Mouse (Mus musculus) A20 (cell line): ENCODE measurements around the gene Xk.
"Not testable (repeated sequence)": the region's sequence is repeated elsewhere in the genome, so short reads cannot be mapped to it uniquely, and the experiment has no call there.

ENCODE experiments used
- DNase-seq: peaks from one replicate; pipeline ENCODE4 v3.0.0-alpha.2; 2011; ENCODE audit warnings: low read depth, low spot score

Xk gene

DNA sequence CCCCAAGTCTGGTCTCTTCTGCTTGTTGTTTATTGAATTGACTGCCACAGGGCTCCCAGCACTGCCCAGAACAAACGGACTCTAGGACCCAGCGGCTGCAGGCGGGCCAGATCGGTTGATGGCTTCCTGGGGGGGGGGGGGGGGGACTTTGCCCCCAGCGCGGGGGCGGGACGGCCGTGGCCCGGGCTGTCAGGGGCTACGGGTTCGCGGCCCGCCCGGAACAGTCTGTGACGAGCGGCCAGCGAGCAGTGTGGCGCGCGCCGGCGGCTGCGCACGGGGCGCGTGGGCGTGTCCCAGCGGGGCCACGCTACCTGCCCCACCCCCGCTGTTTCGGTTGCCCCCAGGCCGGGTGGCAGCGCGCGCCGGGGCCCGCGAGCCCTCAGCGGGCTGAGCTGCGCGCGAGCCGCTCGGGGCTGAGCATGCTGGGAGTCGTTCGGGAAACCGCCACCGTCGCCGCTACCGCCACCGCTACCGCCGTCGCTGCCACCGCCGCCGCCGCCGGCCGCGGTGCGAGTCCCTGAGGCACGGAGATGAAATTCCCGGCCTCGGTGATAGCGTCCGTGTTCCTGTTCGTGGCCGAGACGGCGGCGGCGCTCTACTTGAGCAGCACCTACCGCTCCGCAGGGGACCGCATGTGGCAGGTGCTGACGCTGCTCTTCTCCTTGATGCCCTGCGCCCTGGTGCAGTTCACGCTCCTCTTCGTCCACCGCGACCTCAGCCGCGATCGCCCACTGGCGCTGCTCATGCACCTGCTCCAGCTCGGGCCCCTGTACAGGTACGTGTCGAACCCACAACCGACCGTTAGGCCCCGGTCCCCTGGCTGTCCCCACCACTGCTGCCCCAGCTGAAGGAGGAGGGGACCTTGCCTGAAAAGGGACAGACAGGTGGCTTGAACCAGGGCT lies at the start of gene Xk:
Xk (plus strand) TSS at position 297 of the 902 bp plus-strand sequence.
- DNase-seq = peak; percentile 84

DNA sequence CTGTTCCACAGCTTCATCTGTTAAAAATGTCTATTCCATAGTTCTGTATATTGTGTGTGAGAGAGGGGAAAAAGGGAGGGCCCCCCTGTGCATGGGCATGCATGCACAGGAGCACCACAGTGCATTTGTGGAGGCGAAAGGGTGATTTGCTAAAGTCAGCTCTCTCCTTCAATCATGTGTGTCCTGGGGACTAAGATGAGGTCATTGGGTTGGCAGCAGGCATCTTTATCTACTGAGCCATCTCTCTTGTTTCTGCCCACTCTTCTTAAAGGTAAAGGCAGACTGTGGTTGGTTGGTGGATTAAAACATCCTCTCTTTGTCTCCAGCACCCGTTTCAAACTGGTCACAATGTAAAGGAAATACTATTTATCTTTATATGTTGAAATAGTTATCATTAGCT lies 45.5 kb upstream of the Xk start:
- DNase-seq = no peak

DNA sequence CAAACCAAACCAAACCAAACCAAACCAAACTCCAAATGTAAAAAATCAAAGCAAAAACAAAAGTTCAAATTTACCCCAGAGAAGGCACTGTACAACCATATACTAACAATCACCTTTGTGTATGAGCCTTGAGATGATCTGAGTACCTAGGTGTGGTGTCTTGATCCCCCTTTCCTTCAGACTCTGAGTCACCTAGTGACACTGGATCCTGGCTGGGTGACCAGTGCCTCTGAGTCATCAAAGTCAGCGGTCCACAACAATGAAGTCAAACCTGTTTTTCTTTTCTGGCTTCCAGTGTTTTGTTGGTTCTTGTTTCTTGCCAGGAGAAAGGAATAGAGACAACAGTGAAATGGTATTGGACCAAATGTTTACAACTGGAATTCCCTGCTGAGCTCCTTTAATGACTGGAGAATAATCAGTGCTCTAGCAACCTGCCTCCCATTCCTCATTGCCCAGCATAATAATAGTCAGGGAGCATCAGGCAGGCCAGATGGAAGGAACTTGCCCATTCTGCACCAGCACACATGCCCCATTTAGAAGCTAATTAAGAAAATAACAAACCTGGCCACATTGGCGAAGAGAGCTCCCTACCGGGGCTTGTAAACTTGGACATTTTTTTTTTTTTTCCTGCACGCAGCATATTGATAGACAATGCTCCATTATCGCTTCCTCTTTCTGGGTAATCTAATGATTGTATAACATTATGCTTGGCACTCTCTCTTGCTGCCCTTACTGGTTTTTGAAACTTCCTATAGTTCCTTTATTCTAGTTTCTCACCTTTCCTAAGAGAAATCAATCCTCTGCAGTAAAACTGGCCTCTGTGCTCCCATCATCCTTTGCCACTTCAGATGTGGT lies 31.6 kb upstream of the Xk start:
- no peak for DNase-seq

DNA sequence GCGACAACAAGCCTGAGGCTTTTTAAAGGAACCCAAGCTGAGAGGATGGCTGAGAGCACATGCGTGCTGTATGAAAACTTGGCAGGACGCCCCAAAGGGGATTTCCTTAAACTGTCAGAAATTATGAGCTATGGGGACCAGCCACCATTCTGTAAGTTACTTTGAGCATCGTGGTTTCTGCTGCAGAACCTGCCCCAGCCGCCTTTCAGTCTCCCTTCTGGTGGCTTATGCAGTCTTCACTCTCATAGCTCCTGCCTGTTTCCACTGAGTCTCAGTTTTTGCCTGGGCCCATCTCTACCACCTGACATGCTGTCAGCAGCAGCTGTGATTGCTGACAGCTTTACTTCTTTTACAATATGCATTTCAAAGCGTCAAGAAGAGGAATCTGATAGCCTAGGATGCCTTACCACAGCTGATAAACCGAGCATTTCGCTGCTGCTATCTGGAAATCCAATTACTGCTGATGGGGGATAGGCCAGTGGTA lies 29.1 kb upstream of the Xk start:
- peak; percentile 74 for DNase-seq

DNA sequence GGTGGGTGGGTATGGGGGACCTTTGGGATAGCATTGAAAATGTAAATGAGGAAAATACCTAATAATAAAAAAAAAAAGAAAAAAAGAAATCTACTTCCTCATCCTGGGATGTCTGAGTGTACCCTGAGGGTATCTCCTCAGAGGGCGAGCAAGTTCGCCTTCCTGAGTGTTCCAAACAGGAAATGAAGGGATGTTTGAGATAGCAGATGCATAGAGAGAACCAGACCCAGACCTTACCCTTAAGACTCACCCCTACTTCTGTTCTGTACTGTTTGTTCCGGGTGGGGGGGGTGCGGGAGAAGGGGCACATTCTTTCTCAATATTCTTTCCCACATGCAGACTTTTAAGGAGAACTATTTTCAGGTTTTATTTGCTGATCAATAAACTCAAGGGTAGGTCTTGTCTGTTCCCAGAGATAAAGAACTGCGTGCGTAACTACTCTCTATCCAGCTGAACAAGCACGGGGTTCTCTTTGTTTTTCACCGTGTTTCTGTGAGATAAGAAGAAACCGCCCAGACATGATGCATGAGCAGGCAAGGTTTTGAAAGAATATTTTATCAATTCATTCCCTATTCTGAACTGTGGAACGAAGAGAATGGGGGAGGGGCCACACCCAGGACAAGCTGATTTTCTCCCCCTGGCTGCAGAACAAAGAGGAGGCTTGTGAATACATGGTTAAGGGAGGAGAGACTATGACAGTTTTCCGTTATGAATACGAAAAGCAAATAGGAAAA lies 27.8 kb upstream of the Xk start:
- no peak for DNase-seq

DNA sequence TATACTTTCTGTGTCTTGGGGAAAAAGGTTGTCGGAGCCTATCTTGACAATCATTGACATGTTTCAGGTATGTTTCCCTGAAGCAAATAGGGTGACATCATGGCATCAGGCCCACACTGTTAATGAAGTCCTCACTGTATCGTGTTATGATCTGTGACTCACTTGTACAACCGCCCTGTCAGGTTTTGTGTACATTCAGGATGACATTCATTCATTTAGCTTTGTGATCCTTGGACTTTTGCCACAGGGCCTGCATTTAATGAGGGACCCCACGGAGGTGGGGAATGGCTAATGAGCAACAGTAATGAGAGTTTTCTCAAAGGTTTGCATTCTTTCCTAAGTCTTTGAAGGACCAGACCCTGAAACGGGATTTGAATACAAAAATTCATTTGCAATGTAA lies 23.6 kb upstream of the Xk start:
- no peak for DNase-seq

DNA sequence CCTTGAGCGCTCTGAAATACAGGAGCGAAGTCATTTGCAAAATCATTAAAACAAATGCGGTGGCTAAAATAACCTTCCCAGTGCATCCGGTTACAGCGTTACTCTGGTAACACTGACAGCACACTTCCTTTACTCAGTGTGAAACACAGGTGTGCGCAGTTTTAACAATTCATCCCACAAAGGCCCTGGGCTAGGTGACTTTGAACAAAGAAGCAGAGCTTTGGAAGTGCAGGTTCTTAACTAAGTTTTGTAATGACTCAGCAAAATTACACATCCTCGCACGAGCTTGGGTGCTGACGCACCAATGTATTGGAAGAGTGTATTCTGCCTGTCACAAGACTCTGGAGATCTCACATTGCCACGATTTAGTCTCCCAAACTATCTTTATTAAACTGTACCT lies 18.6 kb upstream of the Xk start:
- peak; percentile 78 for DNase-seq

DNA sequence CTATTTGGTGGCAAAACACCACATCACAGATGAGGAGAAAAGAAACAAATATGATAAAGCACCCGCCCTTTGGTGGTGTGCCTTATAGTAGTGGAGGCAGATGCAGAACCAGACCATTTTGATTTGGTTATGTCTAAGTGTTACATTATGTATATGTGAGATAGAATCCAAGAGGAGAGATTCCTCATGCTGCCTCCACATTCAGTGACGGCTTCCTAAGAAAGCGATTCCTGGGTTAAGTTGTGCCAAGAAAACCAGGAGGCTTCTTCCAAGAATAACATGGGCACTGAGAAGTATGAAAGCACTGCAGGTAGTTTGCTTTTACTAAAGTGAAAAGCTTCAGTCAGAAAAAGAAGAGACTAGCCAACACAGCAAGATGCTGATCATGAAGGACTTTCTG lies 17.7 kb upstream of the Xk start:
- no peak for DNase-seq

DNA sequence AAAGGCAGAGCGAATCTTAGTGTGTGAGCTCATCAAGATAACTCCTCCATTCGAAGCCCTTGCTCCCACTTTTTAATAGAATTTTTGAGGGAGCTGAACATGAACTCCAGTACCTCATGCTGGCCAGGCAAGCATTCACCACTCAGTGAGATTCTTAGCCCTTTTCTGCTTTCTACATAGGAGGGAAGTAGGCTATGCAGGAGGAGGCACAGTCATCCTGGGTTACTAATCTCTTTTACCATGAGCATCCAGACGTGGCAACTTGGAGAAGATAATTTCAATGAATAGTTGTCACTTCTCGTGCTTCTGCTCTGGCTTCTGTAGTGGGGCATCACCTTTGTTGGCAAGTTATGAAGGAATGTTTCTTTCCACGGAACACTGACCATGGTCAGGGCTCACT lies 15.8 kb upstream of the Xk start, which contains the start of gene Gm14862:
Gm14862 (minus strand) TSS at position 134 of the 400 bp plus-strand sequence.
- DNase-seq = no peak

DNA sequence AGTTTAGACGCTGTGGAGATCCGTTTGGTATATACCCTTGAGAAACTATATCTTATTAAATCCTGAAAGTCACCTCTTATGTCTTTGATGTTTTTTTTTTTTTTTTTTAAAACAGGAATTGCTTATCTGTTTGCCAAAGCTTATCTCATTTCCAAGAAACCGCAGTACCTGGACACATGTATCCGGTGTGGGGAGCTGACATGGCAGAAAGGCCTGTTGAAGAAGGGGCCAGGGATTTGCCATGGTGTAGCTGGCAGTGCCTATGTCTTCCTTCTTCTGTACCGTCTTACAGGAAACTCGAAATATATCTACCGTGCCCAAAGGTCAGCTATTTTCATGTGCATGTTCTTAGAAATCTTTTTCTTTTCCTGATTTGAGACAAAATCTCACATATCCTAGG lies 14.7 kb upstream of the Xk start:
- DNase-seq = no peak

DNA sequence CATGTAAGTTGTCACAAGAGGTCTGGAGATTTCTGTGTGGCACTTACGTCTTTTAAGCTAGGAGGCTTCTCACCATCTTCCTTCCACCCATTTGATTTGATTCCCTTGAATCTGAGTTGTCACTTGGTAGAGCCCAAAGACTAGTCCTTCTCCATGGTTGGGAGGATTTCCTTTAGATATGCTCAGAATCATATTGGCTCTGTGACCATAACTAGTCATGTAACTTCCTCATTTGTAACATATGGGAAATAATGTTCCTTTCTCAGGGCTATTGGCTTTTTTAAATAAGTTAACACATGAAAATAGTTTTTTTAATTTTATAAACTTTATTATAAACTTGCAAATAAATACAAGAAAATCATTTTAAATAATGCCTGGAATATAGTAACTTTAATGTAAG lies 13.3 kb upstream of the Xk start:
- no peak for DNase-seq

- DNase-seq = no peak
Observed at GRCm38 (mm10) chrX:9271112-9271511, 1.4 kb upstream of the Xk start.

DNA sequence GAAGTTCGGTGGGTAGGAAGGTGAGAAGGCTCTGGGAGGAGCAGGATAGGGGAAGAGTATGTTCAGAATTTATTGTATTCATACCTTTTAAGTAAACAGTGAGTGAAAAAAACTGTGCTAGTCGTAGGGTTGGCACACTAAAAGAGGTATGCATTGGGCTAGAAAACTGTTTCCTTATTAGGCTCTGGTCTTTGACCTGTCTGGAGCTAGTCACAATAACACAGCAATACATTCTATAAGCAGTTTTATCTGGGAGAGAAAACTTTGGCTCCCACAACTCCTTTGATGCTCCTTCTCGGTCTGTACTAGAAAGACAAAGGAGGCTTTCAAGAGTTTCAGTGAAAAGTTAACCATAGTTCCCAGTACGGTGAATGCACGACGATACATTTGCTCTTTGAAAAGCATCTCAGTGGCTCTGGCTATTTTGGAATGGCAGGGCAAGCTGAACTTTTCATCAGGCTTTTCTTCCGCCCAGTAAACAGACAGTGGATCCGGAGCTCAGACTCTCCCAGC lies 553 bp upstream of the Xk start:
- DNase-seq = no peak

- no peak for DNase-seq
Observed at GRCm38 (mm10) chrX:9273377-9274002, 934 bp downstream of the Xk start.

- peak; percentile 50 for DNase-seq
Observed at GRCm38 (mm10) chrX:9274321-9274720, 1.8 kb downstream of the Xk start.

GRCm38 (mm10) chrX:9283464-9283863 lies 10.9 kb downstream of the Xk start, which contains the start of gene H2al1m:
Gene H2al1m (plus strand): TSS chrX:9283764.
- not testable (repeated sequence) for DNase-seq

GRCm38 (mm10) chrX:9293140-9293829 lies 20.7 kb downstream of the Xk start:
- DNase-seq = not testable (repeated sequence)

DNA sequence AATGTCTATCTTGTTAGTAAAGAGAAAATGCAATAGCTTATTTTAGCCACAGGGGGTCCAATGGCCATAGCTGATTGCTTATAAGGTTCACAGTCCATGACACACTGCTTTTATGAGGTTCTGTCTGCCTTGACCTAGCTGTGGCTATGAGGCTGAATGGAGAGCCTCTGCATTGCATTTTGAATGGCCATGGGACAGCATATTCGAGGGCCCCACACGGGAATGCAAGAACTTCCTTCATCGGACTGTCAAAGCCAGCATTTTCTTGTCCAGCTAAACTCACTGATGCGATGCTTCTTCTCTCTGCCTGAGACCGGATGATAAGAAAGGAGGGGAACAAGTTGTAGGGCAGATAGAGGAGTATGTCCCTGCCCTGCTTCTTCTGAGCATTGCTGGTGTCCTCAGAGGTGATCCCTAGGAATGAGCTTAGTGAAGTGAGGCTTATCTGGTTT lies 25.9 kb downstream of the Xk start:
- DNase-seq = no peak

DNA sequence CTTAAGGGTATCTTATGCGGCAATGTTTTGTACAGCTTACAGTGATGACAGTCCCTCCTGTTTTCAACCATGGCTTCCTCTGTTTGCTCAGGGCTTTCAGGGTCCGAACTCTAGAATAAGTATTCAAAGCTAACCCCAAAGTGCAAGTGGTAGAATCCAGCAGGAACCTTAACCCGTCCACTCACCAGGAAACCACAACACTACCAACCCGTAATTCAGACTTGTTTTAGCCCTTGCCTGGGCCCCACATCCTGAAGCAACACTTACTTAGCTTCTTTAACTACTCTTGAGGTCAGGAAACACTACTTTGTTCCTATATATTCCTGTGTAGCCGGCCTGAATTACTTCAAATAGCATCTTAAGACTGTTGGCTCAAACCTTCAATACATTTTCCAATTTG lies 30.2 kb downstream of the Xk start:
- DNase-seq = no peak

GRCm38 (mm10) chrX:9303455-9303854 lies 30.9 kb downstream of the Xk start:
- no peak for DNase-seq
